Mouse (Mus musculus): ENCODE results near the gene Stat5b.
"Not testable (repeated sequence)": the region's sequence is repeated elsewhere in the genome, so short reads cannot be mapped to it uniquely, and the experiment has no call there.

Stat5b gene

GRCm38 (mm10) chr11:100817311-100817710, 33.2 kb downstream of the Stat5b start:
- DNase-seq (ENCODE audit: extremely low spot score, low read depth, low spot score): no peak

- DNase-seq (ENCODE audit: extremely low spot score, low read depth, low spot score): no peak
These were observed 33.7 kb downstream of the Stat5b start for GRCm38 (mm10) chr11:100816801-100817200.

GRCm38 (mm10) chr11:100816342-100816741, 34.2 kb downstream of the Stat5b start:
- no peak for DNase-seq (ENCODE audit: extremely low spot score, low read depth, low spot score)

- no peak for DNase-seq (ENCODE audit: extremely low spot score, low read depth, low spot score)
These were observed 36.0 kb downstream of the Stat5b start for GRCm38 (mm10) chr11:100814498-100814897.

GRCm38 (mm10) chr11:100811132-100811531, 39.4 kb downstream of the Stat5b start:
- DNase-seq (ENCODE audit: extremely low spot score, low read depth, low spot score): no peak

- DNase-seq (ENCODE audit: extremely low spot score, low read depth, low spot score): no peak
These were observed 40.0 kb downstream of the Stat5b start for GRCm38 (mm10) chr11:100810516-100810915.

GRCm38 (mm10) chr11:100806380-100807305, 43.9 kb downstream of the Stat5b start:
- DNase-seq (ENCODE audit: extremely low spot score, low read depth, low spot score): no peak

GRCm38 (mm10) chr11:100805535-100805934, 45.0 kb downstream of the Stat5b start:
- no peak for DNase-seq (ENCODE audit: extremely low spot score, low read depth, low spot score)

GRCm38 (mm10) chr11:100804409-100804808, 46.1 kb downstream of the Stat5b start:
- no peak for DNase-seq (ENCODE audit: extremely low spot score, low read depth, low spot score)

GRCm38 (mm10) chr11:100799426-100799825, 51.1 kb downstream of the Stat5b start:
- DNase-seq (ENCODE audit: extremely low spot score, low read depth, low spot score): no peak

- no peak for DNase-seq (ENCODE audit: extremely low spot score, low read depth, low spot score)
These were observed 53.9 kb downstream of the Stat5b start for GRCm38 (mm10) chr11:100796585-100796984.

GRCm38 (mm10) chr11:100795386-100795785, 55.1 kb downstream of the Stat5b start:
- no peak for DNase-seq (ENCODE audit: extremely low spot score, low read depth, low spot score)

GRCm38 (mm10) chr11:100791457-100792049, 59.0 kb downstream of the Stat5b start:
- DNase-seq (ENCODE audit: extremely low spot score, low read depth, low spot score): no peak

- not testable (repeated sequence) for DNase-seq (ENCODE audit: extremely low spot score, low read depth, low spot score)
These were observed 59.9 kb downstream of the Stat5b start for GRCm38 (mm10) chr11:100790644-100791043.

GRCm38 (mm10) chr11:100789702-100790101, 60.8 kb downstream of the Stat5b start:
- DNase-seq (ENCODE audit: extremely low spot score, low read depth, low spot score): no peak

GRCm38 (mm10) chr11:100785774-100786173, 64.8 kb downstream of the Stat5b start:
- DNase-seq (ENCODE audit: extremely low spot score, low read depth, low spot score): no peak

GRCm38 (mm10) chr11:100784286-100784685, 66.2 kb downstream of the Stat5b start:
- no peak for DNase-seq (ENCODE audit: extremely low spot score, low read depth, low spot score)

- DNase-seq (ENCODE audit: extremely low spot score, low read depth, low spot score): no peak
These were observed 68.0 kb downstream of the Stat5b start for GRCm38 (mm10) chr11:100782568-100782967.

GRCm38 (mm10) chr11:100781763-100782475, 68.6 kb downstream of the Stat5b start:
- no peak for DNase-seq (ENCODE audit: extremely low spot score, low read depth, low spot score)

- no peak for DNase-seq (ENCODE audit: extremely low spot score, low read depth, low spot score)
These were observed 70.3 kb downstream of the Stat5b start for GRCm38 (mm10) chr11:100780247-100780646.

- no peak for DNase-seq (ENCODE audit: extremely low spot score, low read depth, low spot score)
These were observed 72.5 kb downstream of the Stat5b start for GRCm38 (mm10) chr11:100778069-100778468.

GRCm38 (mm10) chr11:100775921-100776320, 74.6 kb downstream of the Stat5b start:
- DNase-seq (ENCODE audit: extremely low spot score, low read depth, low spot score): no peak
